Mouse (Mus musculus) left cerebral cortex, adult 18-20 months (tissue): ENCODE results near the gene Oaz2. TPM values are rescaled to one million over a fixed set of nuclear protein-coding genes. Genes with fewer than 3 reads are reported as not detected.

ENCODE experiments used
- total RNA-seq, 2 experiments: library from RNA; stranded (reverse); gene quantifications; 2 replicates each; pipeline ENCODE4 v1.2.3; 2021

Oaz2 gene
- total RNA-seq, 2 experiments from 2014 or later: 241 to 243 TPM

Other genes starting within 250 kb of the Oaz2 start
- gene Slc51b, start 245.0 kb upstream of the Oaz2 start, total RNA-seq: not detected
- gene Mtfmt, start 232.2 kb upstream of the Oaz2 start, total RNA-seq: 10 to 100 TPM; 15.4 to 16.5 TPM
- 10 to 100 TPM; 27.6 to 34.9 TPM for gene Spg21, start 207.1 kb upstream of the Oaz2 start, total RNA-seq
- 1 to 10 TPM; 2.3 to 3.7 TPM for gene Ankdd1a, start 147.8 kb upstream of the Oaz2 start, total RNA-seq
- 10 to 100 TPM; 11.6 to 18.2 TPM for gene Plekho2, start 88.0 kb upstream of the Oaz2 start, total RNA-seq
- gene Pif1, start 80.8 kb upstream of the Oaz2 start, total RNA-seq: under 1 TPM; 0.45 to 0.46 TPM
- gene Rbpms2, start 38.4 kb upstream of the Oaz2 start, total RNA-seq: 1 to 10 TPM; 3.0 to 3.6 TPM
- 10 to 100 TPM; 50.7 to 53.7 TPM for gene Zfp609, start 159.6 kb downstream of the Oaz2 start, total RNA-seq
- under 1 TPM in 1 of 2 experiments, not detected in 1; 0.28 TPM for gene Pclaf, start 222.2 kb downstream of the Oaz2 start, total RNA-seq
- 10 to 100 TPM; 33.0 to 35.3 TPM for gene Trip4, start 240.8 kb downstream of the Oaz2 start, total RNA-seq
- gene Csnk1g1, start 240.9 kb downstream of the Oaz2 start, total RNA-seq: 10 to 100 TPM; 42.2 to 42.9 TPM